14 mouse cellular contexts compared by ENCODE assay signal in genomic region chr9:73638119-73638518, GRCm38 (mm10).
A peak's percentile ranks its signal among the peaks of the same experiment; 100 is the strongest.
DNase-seq lines count a peak whose midpoint lies in the region; ATAC-seq and TF ChIP-seq lines count a peak whose summit lies in the region.
"Had no signal": no experiment of that assay in that cellular context is flagged by ENCODE, and none has a peak within 500 bp of the region (broad histone marks: within the 10 kb centered on the region; RNA-seq: fewer than 3 reads in every experiment).

No protein-coding gene starts in this region.

- peak; percentile 6 for DNase-seq in lung, embryonic 14.5 days
- no peak for DNase-seq in lung, adult 18-20 months
- DNase-seq in ES-CJ7 (ENCODE audit: low read depth, low spot score): peak; percentile 52
- DNase-seq in c-Kit-positive CD71-positive TER-119-positive erythroid progenitor cells, embryonic 14.5 days (ENCODE audit: low spot score): peak; percentile 0
- DNase-seq: cerebellum, adult 11 months; gastrocnemius, postnatal 14 days; heart, postnatal 36 days had no signal

- H3K36me3 ChIP-seq in intestine, postnatal 0 days (ENCODE audit: control insufficient read depth, insufficient read depth): no peaks in the 10 kb centered on the region
- no peaks in the 10 kb centered on the region for H3K36me3 ChIP-seq in intestine, embryonic 15.5 days
- H3K36me3 ChIP-seq in lung, embryonic 14.5 days (ENCODE audit: insufficient read depth): no peaks in the 10 kb centered on the region
- H3K36me3 ChIP-seq: heart, embryonic 10.5 days; midbrain, embryonic 12.5 days had no signal

- no peak for ATAC-seq in intestine, postnatal 0 days
- no peak for ATAC-seq in intestine, embryonic 15.5 days
- ATAC-seq in lung, embryonic 14.5 days (ENCODE audit: insufficient read depth): no peak
- no peak for ATAC-seq in megakaryocyte, adult 5-6 weeks (ENCODE audit: poor library complexity, severe bottlenecking)

- no peak overlapping the region for H3K27ac ChIP-seq in intestine, postnatal 0 days (ENCODE audit: low read depth, low read length)
- no peak overlapping the region for H3K27ac ChIP-seq in intestine, embryonic 15.5 days
- no peak overlapping the region for H3K27ac ChIP-seq in lung, embryonic 14.5 days (ENCODE audit: low read depth)
- H3K27ac ChIP-seq: heart, embryonic 10.5 days; midbrain, embryonic 12.5 days had no signal

- no peaks in the 10 kb centered on the region for H3K27me3 ChIP-seq in intestine, postnatal 0 days (replicated peaks; ENCODE audit: control insufficient read depth, insufficient read depth, low read length)
- no peaks in the 10 kb centered on the region for H3K27me3 ChIP-seq in intestine, embryonic 15.5 days (replicated peaks)
- no peaks in the 10 kb centered on the region for H3K27me3 ChIP-seq in lung, embryonic 14.5 days (ENCODE audit: insufficient read depth, low read length)
- H3K27me3 ChIP-seq: midbrain, embryonic 12.5 days had no signal

- 76% methylated on average over 1 of the region's 1 CpGs for WGBS in intestine, postnatal 0 days
- 83% methylated on average over 1 of the region's 1 CpGs for WGBS in intestine, embryonic 15.5 days
- 85% methylated on average over 1 of the region's 1 CpGs for WGBS in lung, embryonic 14.5 days

- no peak overlapping the region for H3K4me2 ChIP-seq in intestine, postnatal 0 days (replicated peaks; ENCODE audit: low read depth)
- no peak overlapping the region for H3K4me2 ChIP-seq in intestine, embryonic 15.5 days (replicated peaks)
- H3K4me2 ChIP-seq in lung, embryonic 14.5 days: no peak overlapping the region
- H3K4me2 ChIP-seq: liver, embryonic 11.5 days; midbrain, embryonic 12.5 days had no signal

- 0 out of 2 replicates have a peak, but pooled peaks cover 4% of the 10 kb centered on the region for H3K9me3 ChIP-seq in intestine, postnatal 0 days (ENCODE audit: control insufficient read depth)
- no peaks in the 10 kb centered on the region for H3K9me3 ChIP-seq in intestine, embryonic 15.5 days
- no peaks in the 10 kb centered on the region for H3K9me3 ChIP-seq in lung, embryonic 14.5 days (ENCODE audit: low read depth, low read length)
- H3K9me3 ChIP-seq: heart, embryonic 10.5 days; midbrain, embryonic 12.5 days had no signal

- peak; percentile 36; the same call in 1 of the 2 replicates for TF ChIP-seq CTCF in intestine, postnatal 0 days (IDR thresholded peaks at IDR 0.05; ENCODE audit: low read depth)
- TF ChIP-seq CTCF in lung, embryonic 14.5 days (IDR thresholded peaks at IDR 0.05; ENCODE audit: low read depth): peak; percentile 40; the same call in 1 of the 2 replicates

- H3K9ac ChIP-seq in intestine, postnatal 0 days (ENCODE audit: low read depth, low read length): no peak overlapping the region
- H3K9ac ChIP-seq in intestine, embryonic 15.5 days: no peak overlapping the region
- no peak overlapping the region for H3K9ac ChIP-seq in lung, embryonic 14.5 days
- H3K9ac ChIP-seq: midbrain, embryonic 12.5 days had no signal

- H3K4me3 ChIP-seq in intestine, postnatal 0 days (ENCODE audit: low read depth, low read length): no peak overlapping the region
- H3K4me3 ChIP-seq in intestine, embryonic 15.5 days (replicated peaks): no peak overlapping the region
- H3K4me3 ChIP-seq in lung, embryonic 14.5 days (ENCODE audit: low read depth, low read length): no peak overlapping the region
- H3K4me3 ChIP-seq: erythroblast, embryonic 14.5 days; heart, embryonic 10.5 days; midbrain, embryonic 12.5 days had no signal

- no peaks in the 10 kb centered on the region for H3K4me1 ChIP-seq in intestine, postnatal 0 days (replicated peaks; ENCODE audit: control insufficient read depth, insufficient read depth, low read length)
- H3K4me1 ChIP-seq in intestine, embryonic 15.5 days (replicated peaks): no peaks in the 10 kb centered on the region
- H3K4me1 ChIP-seq in lung, embryonic 14.5 days (ENCODE audit: insufficient read depth): no peaks in the 10 kb centered on the region
- H3K4me1 ChIP-seq: heart, embryonic 10.5 days; midbrain, embryonic 12.5 days had no signal

Comparison
In these comparisons a context has a peak if more than half of its experiments do, and no peak if none do; other contexts are left out.
1. DNase-seq: peak in lung, embryonic 14.5 days (single experiment), ES-CJ7 (single experiment) and c-Kit-positive CD71-positive TER-119-positive erythroid progenitor cells, embryonic 14.5 days (single experiment); none in lung, adult 18-20 months (0 of 2).